Mouse (Mus musculus) spleen, postnatal 14 days (tissue): ENCODE data around the gene Gm38100.

Source experiments
- DNase-seq, 2 experiments: peaks; one replicate each; pipeline ENCODE4 v3.0.0; 2021 to 2022; ENCODE audit warnings: low spot score in 2 of 2

Gm38100 gene

GRCm38 (mm10) chr1:175967004-175967745, 47.0 kb downstream of the Gm38100 start:
- no peak for DNase-seq

GRCm38 (mm10) chr1:175970710-175971109, 50.6 kb downstream of the Gm38100 start:
- DNase-seq: no peak
